Mouse (Mus musculus): ENCODE data around the gene Krtap19-3. TPM values are rescaled to one million over a fixed set of nuclear protein-coding genes. Genes with fewer than 3 reads are reported as not detected.

Gene Krtap19-3
- polyA plus RNA-seq, 1 experiment from 2014 or later, result not detected

- Histone ChIP-seq H3K4me1 (replicated peaks; ENCODE audit: control insufficient read depth, insufficient read depth, low read length) (no peaks in the 10 kb centered on the region), H3K4me2 (replicated peaks; ENCODE audit: low read depth) (no peak overlapping the region), H3K9ac (ENCODE audit: low read depth, low read length) (no peak overlapping the region), H3K36me3 (ENCODE audit: control insufficient read depth, insufficient read depth) (no peaks in the 10 kb centered on the region), H3K27ac (ENCODE audit: low read depth, low read length) (no peak overlapping the region), H3K4me3 (ENCODE audit: low read depth, low read length) (no peak overlapping the region), H3K9me3 (ENCODE audit: control insufficient read depth) (no peaks in the 10 kb centered on the region), H3K27me3 (replicated peaks; ENCODE audit: control insufficient read depth, insufficient read depth, low read length) (no peaks in the 10 kb centered on the region)
- no peak for TF ChIP-seq CTCF (IDR thresholded peaks at IDR 0.05; ENCODE audit: low read depth)
- ATAC-seq, result no peak
- WGBS, result 80% methylated on average over 4 of the region's 4 CpGs
Measured at GRCm38 (mm10) chr16:88864887-88865407, 12.9 kb downstream of the Krtap19-3 start.

- TF ChIP-seq CTCF (IDR thresholded peaks at IDR 0.05; ENCODE audit: low read depth), result peak; percentile 79
- no peak for ATAC-seq
- no peak overlapping the region for H3K4me2 ChIP-seq (replicated peaks; ENCODE audit: low read depth)
Measured at GRCm38 (mm10) chr16:88851450-88851849, 26.4 kb downstream of the Krtap19-3 start.

GRCm38 (mm10) chr16:88848558-88848957 is 29.3 kb downstream of the Krtap19-3 start:
- Histone ChIP-seq H3K27me3 (replicated peaks; ENCODE audit: control insufficient read depth, insufficient read depth, low read length) (no peaks in the 10 kb centered on the region), H3K4me1 (replicated peaks; ENCODE audit: control insufficient read depth, insufficient read depth, low read length) (no peaks in the 10 kb centered on the region), H3K36me3 (ENCODE audit: control insufficient read depth, insufficient read depth) (no peaks in the 10 kb centered on the region), H3K4me3 (ENCODE audit: low read depth, low read length) (no peak overlapping the region), H3K9ac (ENCODE audit: low read depth, low read length) (no peak overlapping the region), H3K4me2 (replicated peaks; ENCODE audit: low read depth) (no peak overlapping the region), H3K27ac (ENCODE audit: low read depth, low read length) (no peak overlapping the region), H3K9me3 (ENCODE audit: control insufficient read depth) (no peaks in the 10 kb centered on the region)
- no peak for ATAC-seq
- 82% methylated on average over 4 of the region's 4 CpGs for WGBS
- no peak for TF ChIP-seq CTCF (IDR thresholded peaks at IDR 0.05; ENCODE audit: low read depth)

More at GRCm38 (mm10) chr16:88851450-88851849, 26.4 kb downstream of the Krtap19-3 start:
- 18% methylated on average over 5 of the region's 5 CpGs for WGBS
- Histone ChIP-seq H3K4me3 (ENCODE audit: low read depth, low read length) (no peak overlapping the region), H3K27me3 (replicated peaks; ENCODE audit: control insufficient read depth, insufficient read depth, low read length) (no peaks in the 10 kb centered on the region), H3K36me3 (ENCODE audit: control insufficient read depth, insufficient read depth) (no peaks in the 10 kb centered on the region), H3K27ac (ENCODE audit: low read depth, low read length) (no peak overlapping the region), H3K9ac (ENCODE audit: low read depth, low read length) (no peak overlapping the region), H3K9me3 (ENCODE audit: control insufficient read depth) (no peaks in the 10 kb centered on the region), H3K4me1 (replicated peaks; ENCODE audit: control insufficient read depth, insufficient read depth, low read length) (no peaks in the 10 kb centered on the region)

DNA sequence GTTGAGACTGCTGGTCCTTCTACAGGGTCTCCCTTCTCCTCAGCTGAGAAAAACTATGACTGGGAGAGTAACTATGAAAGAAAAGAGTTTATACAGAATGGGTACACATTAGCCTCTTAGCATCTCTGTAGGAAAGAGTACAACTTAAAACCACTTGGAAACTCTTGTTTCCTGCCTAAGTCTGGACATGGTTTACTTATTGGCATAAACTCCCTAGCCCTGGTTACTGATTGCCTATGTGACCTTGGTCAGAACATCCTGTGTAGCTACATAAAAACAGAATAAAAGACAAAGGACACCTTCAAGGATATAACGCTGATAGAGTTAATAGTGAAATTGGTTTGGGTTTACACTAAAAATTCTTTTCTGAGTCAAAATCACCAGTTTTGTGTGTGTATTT is 30.5 kb downstream of the Krtap19-3 start:
- Histone ChIP-seq H3K9ac (ENCODE audit: low read depth, low read length) (no peak overlapping the region), H3K4me1 (replicated peaks; ENCODE audit: control insufficient read depth, insufficient read depth, low read length) (no peaks in the 10 kb centered on the region), H3K27me3 (replicated peaks; ENCODE audit: control insufficient read depth, insufficient read depth, low read length) (no peaks in the 10 kb centered on the region), H3K4me3 (ENCODE audit: low read depth, low read length) (no peak overlapping the region), H3K9me3 (ENCODE audit: control insufficient read depth) (no peaks in the 10 kb centered on the region), H3K4me2 (replicated peaks; ENCODE audit: low read depth) (no peak overlapping the region), H3K27ac (ENCODE audit: low read depth, low read length) (no peak overlapping the region), H3K36me3 (ENCODE audit: control insufficient read depth, insufficient read depth) (no peaks in the 10 kb centered on the region)
- TF ChIP-seq CTCF (IDR thresholded peaks at IDR 0.05; ENCODE audit: low read depth), result no peak
- ATAC-seq, result no peak
- WGBS, result 91% methylated on average over 1 of the region's 1 CpGs

Other genes with a start within 250 kb of the Krtap19-3 start
- 0.37 and 2.0 TPM in 2 replicates for gene Krtap26-1, start 230.2 kb downstream of the Krtap19-3 start, polyA plus RNA-seq (2015; fragmentation: Nextera tagmentation; extraction: Ambion mirVana)
- gene Krtap27-1, start 206.4 kb downstream of the Krtap19-3 start, polyA plus RNA-seq (2015; fragmentation: Nextera tagmentation; extraction: Ambion mirVana), result not detected in 2 replicates
- gene 2310061N02Rik, start 170.1 kb downstream of the Krtap19-3 start, polyA plus RNA-seq (2015; fragmentation: Nextera tagmentation; extraction: Ambion mirVana), result not detected in 2 replicates
- gene Krtap13-1, start 149.2 kb downstream of the Krtap19-3 start, polyA plus RNA-seq (2015; fragmentation: Nextera tagmentation; extraction: Ambion mirVana), result not detected in 2 replicates
- gene Krtap13, start 126.4 kb downstream of the Krtap19-3 start, polyA plus RNA-seq (2015; fragmentation: Nextera tagmentation; extraction: Ambion mirVana), result not detected in 2 replicates
- gene 2310034C09Rik, start 119.2 kb downstream of the Krtap19-3 start, polyA plus RNA-seq (2015; fragmentation: Nextera tagmentation; extraction: Ambion mirVana), result not detected in 2 replicates
- not detected in 2 replicates for gene 2310057N15Rik, start 103.8 kb downstream of the Krtap19-3 start, polyA plus RNA-seq (2015; fragmentation: Nextera tagmentation; extraction: Ambion mirVana)
- not detected in 2 replicates for gene Gm5965, start 100.1 kb downstream of the Krtap19-3 start, polyA plus RNA-seq (2015; fragmentation: Nextera tagmentation; extraction: Ambion mirVana)
- not detected in 2 replicates for gene Gm20741, start 65.8 kb downstream of the Krtap19-3 start, polyA plus RNA-seq (2015; fragmentation: Nextera tagmentation; extraction: Ambion mirVana)
- gene Krtap15, start 57.8 kb downstream of the Krtap19-3 start, polyA plus RNA-seq (2015; fragmentation: Nextera tagmentation; extraction: Ambion mirVana), result not detected in 2 replicates
- gene Krtap14, start 51.9 kb downstream of the Krtap19-3 start, polyA plus RNA-seq (2015; fragmentation: Nextera tagmentation; extraction: Ambion mirVana), result not detected in 2 replicates
- gene Krtap19-1, start 8.6 kb downstream of the Krtap19-3 start, polyA plus RNA-seq (2015; fragmentation: Nextera tagmentation; extraction: Ambion mirVana), result not detected in 2 replicates
- gene Krtap19-2, start 3.8 kb downstream of the Krtap19-3 start, polyA plus RNA-seq (2015; fragmentation: Nextera tagmentation; extraction: Ambion mirVana), result not detected in 2 replicates
- gene Krtap19-4, start 7.1 kb upstream of the Krtap19-3 start, polyA plus RNA-seq (2015; fragmentation: Nextera tagmentation; extraction: Ambion mirVana), result not detected in 2 replicates
- gene Krtap19-5, start 18.4 kb upstream of the Krtap19-3 start, polyA plus RNA-seq (2015; fragmentation: Nextera tagmentation; extraction: Ambion mirVana), result not detected in 2 replicates
- not detected in 2 replicates for gene Krtap19-9b, start 54.2 kb upstream of the Krtap19-3 start, polyA plus RNA-seq (2015; fragmentation: Nextera tagmentation; extraction: Ambion mirVana)
- gene Krtap16-3, start 84.8 kb upstream of the Krtap19-3 start, polyA plus RNA-seq (2015; fragmentation: Nextera tagmentation; extraction: Ambion mirVana), result not detected in 2 replicates
- not detected in 2 replicates for gene Krtap22-2, start 132.7 kb upstream of the Krtap19-3 start, polyA plus RNA-seq (2015; fragmentation: Nextera tagmentation; extraction: Ambion mirVana)
- gene Gm10229, start 137.2 kb upstream of the Krtap19-3 start, polyA plus RNA-seq (2015; fragmentation: Nextera tagmentation; extraction: Ambion mirVana), result not detected in 2 replicates
- gene Krtap6-1, start 153.7 kb upstream of the Krtap19-3 start, polyA plus RNA-seq (2015; fragmentation: Nextera tagmentation; extraction: Ambion mirVana), result not detected in 2 replicates
- gene Gm10228, start 163.4 kb upstream of the Krtap19-3 start, polyA plus RNA-seq (2015; fragmentation: Nextera tagmentation; extraction: Ambion mirVana), result not detected in 2 replicates
- gene Krtap6-5, start 169.8 kb upstream of the Krtap19-3 start, polyA plus RNA-seq (2015; fragmentation: Nextera tagmentation; extraction: Ambion mirVana), result not detected in 2 replicates
- gene 1110025L11Rik, start 186.0 kb upstream of the Krtap19-3 start, polyA plus RNA-seq (2015; fragmentation: Nextera tagmentation; extraction: Ambion mirVana), result not detected in 2 replicates
- not detected in 2 replicates for gene Krtap6-3, start 206.0 kb upstream of the Krtap19-3 start, polyA plus RNA-seq (2015; fragmentation: Nextera tagmentation; extraction: Ambion mirVana)